Mouse (Mus musculus): ENCODE results near the gene Apoe. TPM values are rescaled to one million over a fixed set of nuclear protein-coding genes. Genes with fewer than 3 reads are reported as not detected.

Gene Apoe
- total and polyA plus RNA-seq, 3 experiments, result 33.3 to 61.4 TPM; not detected in 1

DNA sequence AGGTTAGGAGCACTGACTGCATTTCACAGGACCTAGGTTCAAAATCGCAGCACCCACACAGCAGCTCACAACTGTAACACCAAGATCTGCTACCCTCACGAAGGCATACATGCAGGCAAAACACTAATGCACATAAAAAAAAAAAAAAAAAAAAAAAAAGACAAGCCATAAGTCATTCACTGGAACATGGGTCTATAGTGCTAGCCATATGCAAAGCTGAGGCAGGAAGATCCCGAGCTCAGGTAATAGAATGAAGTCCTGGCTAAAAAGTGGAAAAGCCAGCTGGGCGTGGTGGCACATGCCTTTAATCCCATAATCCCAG lies 800 bp upstream of the Apoe start:
- Histone ChIP-seq H3K4me3 (ENCODE audit: control insufficient read depth in 1 of 2, insufficient read depth in 1 of 2, low read depth in 2 of 2, low read length in 2 of 2) (no peak overlapping the region), H3K9ac (ENCODE audit: control insufficient read depth, low read depth, low read length, poor library complexity, severe bottlenecking) (no peak overlapping the region), H3K9me3 (replicated peaks; ENCODE audit: insufficient read depth, low read length) (no peaks in the 10 kb centered on the region), H3K79me2 (ENCODE audit: control insufficient read depth, insufficient read depth, low read length, poor library complexity) (no peaks in the 10 kb centered on the region), H3K27ac (ENCODE audit: control insufficient read depth, low read depth, low read length) (0 out of 2 replicates have a peak overlapping the region, but pooled peaks have one; percentile 13), H3K27me3 (ENCODE audit: control insufficient read depth in 1 of 2, insufficient read depth in 2 of 2, low read length in 2 of 2) (no peaks in the 10 kb centered on the region), H3K36me3 (ENCODE audit: control insufficient read depth in 1 of 2, insufficient read depth in 2 of 2, low read length in 2 of 2) (peaks cover 3 to 35% of the 10 kb centered on the region in 2 experiments; a peak in 3 of 4 replicates), H3K4me1 (ENCODE audit: control insufficient read depth in 1 of 2, insufficient read depth in 2 of 2, low read length in 2 of 2) (peaks cover 3 to 39% of the 10 kb centered on the region in 2 experiments)
- TF ChIP-seq USF2 (IDR thresholded peaks at IDR 0.05; ENCODE audit: borderline replicate concordance in 1 of 2, insufficient read depth in 1 of 2, low read depth in 1 of 2, low read length in 2 of 2) (no peak), ZNF384 (IDR thresholded peaks at IDR 0.05; ENCODE audit: low read depth, low read length) (peak; percentile 79), TBP (IDR thresholded peaks at IDR 0.05; ENCODE audit: low read depth, low read length) (0 out of 2 replicates have a peak, but pooled peaks have one; percentile 1)
- DNase-seq (ENCODE audit: low read depth, low spot score), result no peak

DNA sequence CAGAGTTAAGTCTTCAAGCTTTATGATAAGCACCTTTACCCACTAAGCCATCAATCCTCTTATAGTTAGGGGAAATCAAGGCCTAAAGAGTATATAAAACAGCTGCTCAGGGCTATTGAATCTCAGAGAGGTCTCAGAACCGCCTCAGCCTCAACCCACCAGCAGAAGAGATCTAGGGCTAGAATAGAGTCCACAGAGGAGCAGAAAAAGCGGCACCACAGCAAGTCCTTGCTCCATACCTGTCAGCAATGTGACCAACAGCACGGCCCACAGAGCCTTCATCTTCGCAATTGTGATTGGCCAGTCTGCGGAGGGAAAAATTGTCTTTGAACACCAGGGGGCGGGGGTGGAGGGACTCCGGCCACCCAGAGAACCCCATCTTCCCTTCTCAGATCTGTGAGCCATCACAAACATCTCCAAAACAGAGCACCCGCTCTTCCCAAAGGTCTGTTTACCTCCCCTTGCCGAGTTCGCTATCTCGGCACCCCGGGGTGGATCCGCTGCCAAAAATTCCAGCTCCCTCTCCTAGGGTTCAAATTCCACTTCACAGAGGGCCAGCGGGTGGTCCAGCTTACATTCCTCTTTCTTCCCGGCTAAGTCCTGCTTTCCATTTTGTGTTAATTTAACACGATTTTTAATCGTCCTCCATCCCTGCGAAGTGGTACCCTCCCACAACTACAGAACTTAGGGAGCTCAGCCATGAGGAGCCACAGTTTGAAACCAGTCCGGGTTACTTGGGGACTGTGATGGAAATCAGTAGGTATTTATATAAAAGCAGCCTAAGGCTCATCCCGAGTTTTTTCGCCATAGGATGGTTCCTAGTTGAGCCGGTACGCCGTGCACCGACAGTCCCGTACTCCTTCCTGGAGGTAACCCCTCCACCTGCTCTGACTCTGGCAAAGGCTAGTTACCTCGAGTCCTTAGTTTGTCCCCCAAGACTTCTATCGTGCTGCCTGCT lies 760 bp downstream of the Apoe start:
- Histone ChIP-seq H3K4me1 (ENCODE audit: control insufficient read depth in 1 of 2, insufficient read depth in 2 of 2, low read length in 2 of 2) (peaks cover 14 to 46% of the 10 kb centered on the region in 2 experiments), H3K79me2 (ENCODE audit: control insufficient read depth, insufficient read depth, low read length, poor library complexity) (no peaks in the 10 kb centered on the region), H3K36me3 (ENCODE audit: control insufficient read depth in 1 of 2, insufficient read depth in 2 of 2, low read length in 2 of 2) (peaks cover 2 to 46% of the 10 kb centered on the region in 2 experiments; a peak in 3 of 4 replicates), H3K9ac (ENCODE audit: control insufficient read depth, low read depth, low read length, poor library complexity, severe bottlenecking) (no peak overlapping the region), H3K27me3 (ENCODE audit: control insufficient read depth in 1 of 2, insufficient read depth in 2 of 2, low read length in 2 of 2) (no peaks in the 10 kb centered on the region), H3K4me3 (ENCODE audit: control insufficient read depth in 1 of 2, insufficient read depth in 1 of 2, low read depth in 2 of 2, low read length in 2 of 2) (no peak overlapping the region), H3K27ac (ENCODE audit: control insufficient read depth, low read depth, low read length) (peak overlapping the region; percentile 54; the same call in 1 of the 2 replicates), H3K9me3 (replicated peaks; ENCODE audit: insufficient read depth, low read length) (no peaks in the 10 kb centered on the region)
- TF ChIP-seq UBTF (IDR thresholded peaks at IDR 0.05; ENCODE audit: borderline replicate concordance, insufficient read depth, low read depth, low read length) (no peak), BHLHE40 (IDR thresholded peaks at IDR 0.05; ENCODE audit: borderline replicate concordance, low read depth, low read length) (no peak), ZNF384 (IDR thresholded peaks at IDR 0.05; ENCODE audit: low read depth, low read length) (no peak), TCF12 (IDR thresholded peaks at IDR 0.05; ENCODE audit: low read depth, low read length) (no peak), E2F4 (IDR thresholded peaks at IDR 0.05; ENCODE audit: borderline replicate concordance, low read depth, low read length) (no peak), GATA1 (IDR thresholded peaks at IDR 0.05; ENCODE audit: low read depth, low read length) (no peak), EP300 (IDR thresholded peaks at IDR 0.05; ENCODE audit: low read depth in 1 of 2, low read length in 2 of 2) (no peak), SMC3 (IDR thresholded peaks at IDR 0.05; ENCODE audit: low read depth, low read length) (no peak; the same call in 1 of the 2 replicates), SIN3A (IDR thresholded peaks at IDR 0.05; ENCODE audit: low read length) (no peak), MYB (IDR thresholded peaks at IDR 0.05; ENCODE audit: low read depth, low read length) (no peak), TAL1 (IDR thresholded peaks at IDR 0.05; ENCODE audit: low read length) (no peak), MAX (IDR thresholded peaks at IDR 0.05; ENCODE audit: low read length) (no peak), MXI1 (IDR thresholded peaks at IDR 0.05; ENCODE audit: low read depth, low read length) (no peak)
- DNase-seq (ENCODE audit: low read depth, low spot score), result no peak

Data from MEL (cell line).